Mouse (Mus musculus): Measurements from ENCODE around the gene Afg1l.

Gene Afg1l

DNA sequence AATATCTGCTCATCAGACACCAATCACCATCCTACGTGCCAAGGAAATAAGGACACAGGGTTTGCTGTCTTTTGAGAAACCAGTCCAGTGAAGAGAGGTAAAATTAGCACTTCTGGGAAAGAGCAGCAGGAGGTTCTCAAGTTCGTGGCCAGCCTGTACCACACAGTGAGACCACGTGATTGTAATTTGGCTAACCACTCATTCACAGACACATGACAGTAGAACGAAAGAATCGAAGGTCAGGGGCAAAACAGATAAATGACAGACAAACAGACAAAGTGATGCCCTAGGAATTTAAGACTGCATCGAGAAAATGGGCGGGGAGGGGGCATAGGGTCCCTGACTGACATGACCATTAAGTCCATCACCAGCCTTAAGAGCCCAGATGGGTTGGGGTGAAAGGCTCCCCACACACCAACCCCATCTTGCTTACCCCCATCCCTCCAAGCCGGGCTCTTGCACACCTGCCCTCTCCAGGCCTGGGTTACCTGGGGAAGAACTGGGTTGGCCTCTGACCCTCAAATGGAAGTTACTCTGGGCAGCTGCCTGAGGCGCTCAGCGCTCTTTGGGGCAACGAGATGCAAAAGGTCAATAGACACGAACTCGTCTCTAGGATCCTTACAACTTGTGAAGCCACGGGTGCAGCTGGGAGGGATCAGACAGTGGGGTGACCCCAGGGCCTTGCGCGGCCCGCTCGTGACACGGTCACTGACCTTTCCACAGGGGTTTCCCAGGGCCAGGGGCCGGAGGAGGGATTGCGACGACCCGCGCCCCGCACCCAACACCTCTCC, 620 bp downstream of the Afg1l start:
- peak; percentile 33 for DNase-seq (ENCODE audit: low spot score)

DNA sequence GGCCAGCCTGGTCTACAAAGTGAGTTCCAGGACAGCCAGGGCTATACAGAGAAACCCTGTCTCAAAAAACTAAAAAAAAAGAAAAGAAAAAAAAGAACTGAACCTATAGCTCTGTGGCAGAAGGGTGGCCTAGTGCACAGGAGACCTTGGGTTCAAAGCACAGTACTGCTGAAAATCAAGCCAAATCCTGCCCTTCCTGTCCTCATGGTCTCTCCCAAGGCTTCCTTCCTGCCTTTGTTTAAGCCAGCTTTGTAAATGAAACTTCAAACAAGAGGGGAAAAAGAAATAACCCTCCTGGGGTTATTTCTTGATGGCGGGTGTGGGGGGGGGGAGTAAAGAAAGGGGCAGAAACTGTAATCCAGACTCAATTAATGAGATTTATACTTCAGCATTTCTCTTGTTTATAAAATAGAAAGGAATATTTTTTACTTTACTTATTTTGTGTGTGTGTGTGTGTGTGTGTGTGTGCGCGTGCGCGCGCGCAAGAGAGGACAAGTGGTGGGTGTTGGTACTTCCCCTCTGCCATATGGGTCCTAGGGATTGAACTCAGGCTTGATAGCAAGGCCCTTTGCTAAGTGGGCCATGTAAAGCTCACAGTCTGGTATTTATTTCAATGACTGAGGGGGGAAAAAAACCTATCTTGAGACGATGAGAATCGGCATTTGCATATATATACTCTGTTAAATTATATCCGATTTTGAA, 1.4 kb downstream of the Afg1l start:
- DNase-seq (ENCODE audit: low spot score): no peak

DNA sequence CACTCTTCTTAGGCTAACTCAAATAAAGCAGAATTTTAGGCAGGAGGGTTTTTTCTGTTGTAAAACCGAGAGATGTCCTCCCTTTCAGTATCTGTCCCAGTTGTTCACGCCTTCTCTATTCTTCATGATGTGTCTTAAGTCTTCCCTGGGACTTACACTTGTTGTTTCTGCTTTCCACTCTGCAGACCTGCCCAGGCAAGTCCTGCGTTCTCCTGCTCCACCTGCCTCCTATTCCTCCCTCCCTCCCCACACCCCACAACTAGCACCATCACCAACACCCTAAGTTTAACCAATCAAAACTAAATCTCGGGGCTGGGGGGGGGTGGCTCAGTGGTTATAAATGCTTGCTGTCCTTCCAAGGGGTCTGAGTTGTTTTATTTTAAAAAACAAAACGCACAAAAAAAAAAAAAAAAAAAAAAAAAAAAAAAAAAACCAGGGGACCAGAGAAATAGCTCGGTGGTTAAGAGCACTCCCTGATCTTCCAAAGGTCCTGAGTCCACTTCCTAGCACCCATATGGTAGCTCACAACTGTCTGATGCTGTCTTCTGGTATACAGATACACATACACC, 3.3 kb downstream of the Afg1l start:
- no peak for DNase-seq (ENCODE audit: low spot score)

DNA sequence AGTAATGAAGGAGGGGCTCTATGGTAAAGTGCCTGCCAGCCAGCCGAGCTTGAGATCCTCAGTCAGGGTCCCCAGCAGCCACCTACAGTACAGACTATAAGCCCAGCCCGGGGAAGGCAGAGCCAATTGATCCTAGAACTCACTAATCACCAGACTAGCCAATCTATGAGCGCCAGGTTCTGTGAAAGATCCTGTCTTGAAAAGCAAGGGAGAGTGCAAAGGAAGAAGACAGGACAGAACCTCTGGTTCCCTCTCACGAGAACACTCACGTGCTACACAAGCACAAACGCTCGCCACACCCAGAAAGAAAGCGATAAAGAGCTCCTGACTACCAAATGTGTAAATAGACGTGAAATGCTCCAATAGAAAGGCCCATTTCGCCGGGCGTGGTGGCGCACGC, 13.6 kb downstream of the Afg1l start:
- DNase-seq (ENCODE audit: low spot score): no peak

DNA sequence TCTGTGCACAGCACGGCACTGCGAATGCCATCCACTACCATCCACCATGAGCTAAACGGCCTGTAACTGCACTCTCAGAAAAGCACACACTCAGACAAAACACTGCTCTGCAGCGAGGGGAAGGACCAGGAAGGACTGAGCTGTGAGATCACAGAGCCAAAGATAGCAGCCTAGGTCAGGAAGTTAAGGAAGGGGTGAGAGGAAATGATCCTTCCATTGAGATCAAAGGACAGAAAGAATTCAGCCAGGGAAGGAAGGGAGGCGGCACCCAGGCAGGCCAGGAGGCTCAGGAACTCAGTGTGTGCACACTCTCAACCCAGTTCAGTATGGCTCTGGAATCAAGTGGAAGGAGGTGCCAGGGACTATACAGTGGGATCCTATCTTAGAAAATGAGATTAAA, 14.1 kb downstream of the Afg1l start:
- DNase-seq (ENCODE audit: low spot score): no peak

DNA sequence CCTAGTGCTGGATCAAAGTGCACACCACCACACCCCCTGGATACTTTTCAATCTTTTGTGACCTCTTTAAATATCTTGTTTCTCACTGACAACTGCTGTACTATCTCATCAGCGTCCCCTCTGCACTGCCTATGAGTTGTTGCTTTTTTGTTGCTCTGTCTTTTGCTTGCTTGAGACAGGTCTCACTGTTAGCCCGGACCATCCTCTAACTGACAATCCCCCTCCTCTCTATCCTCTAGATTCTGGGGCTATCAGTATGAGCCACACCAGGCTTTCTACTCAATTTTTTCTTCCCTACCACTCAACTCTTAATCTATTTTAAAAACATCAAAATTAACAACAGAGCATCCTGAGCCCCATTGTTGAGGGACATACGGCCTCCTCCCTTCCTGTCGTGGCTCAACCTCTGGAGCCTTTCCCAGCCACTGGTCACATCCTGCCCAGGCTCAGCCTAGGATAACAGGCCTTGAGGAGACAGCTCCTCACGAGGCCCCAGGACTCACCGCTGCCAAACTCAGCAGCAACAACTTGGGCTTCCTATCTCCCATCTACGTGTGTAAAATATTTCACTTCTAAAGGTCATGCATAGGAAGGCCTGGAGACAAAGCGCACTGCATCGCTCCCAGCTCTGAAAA, 20.7 kb downstream of the Afg1l start:
- DNase-seq (ENCODE audit: low spot score): peak; percentile 43

DNA sequence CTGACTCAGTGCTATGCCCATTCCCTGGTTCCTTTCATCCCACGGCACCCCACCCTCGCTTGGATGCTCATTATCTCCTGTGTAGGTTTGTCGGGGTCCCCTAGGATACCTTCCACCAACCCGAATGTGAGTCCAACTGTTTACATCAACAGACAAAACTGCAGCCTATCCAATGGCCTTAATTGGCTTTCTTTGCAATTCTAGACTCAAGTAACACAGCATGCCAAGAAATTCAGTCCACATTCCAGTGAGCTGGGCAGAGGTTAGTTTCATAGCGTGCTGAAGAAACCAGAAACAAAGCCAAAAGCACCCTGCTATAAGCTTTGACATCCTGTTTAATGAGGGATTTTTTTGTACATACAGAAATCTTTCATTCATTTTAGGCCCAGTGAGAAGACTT, 22.4 kb downstream of the Afg1l start:
- peak; percentile 67 for DNase-seq (ENCODE audit: low spot score)

DNA sequence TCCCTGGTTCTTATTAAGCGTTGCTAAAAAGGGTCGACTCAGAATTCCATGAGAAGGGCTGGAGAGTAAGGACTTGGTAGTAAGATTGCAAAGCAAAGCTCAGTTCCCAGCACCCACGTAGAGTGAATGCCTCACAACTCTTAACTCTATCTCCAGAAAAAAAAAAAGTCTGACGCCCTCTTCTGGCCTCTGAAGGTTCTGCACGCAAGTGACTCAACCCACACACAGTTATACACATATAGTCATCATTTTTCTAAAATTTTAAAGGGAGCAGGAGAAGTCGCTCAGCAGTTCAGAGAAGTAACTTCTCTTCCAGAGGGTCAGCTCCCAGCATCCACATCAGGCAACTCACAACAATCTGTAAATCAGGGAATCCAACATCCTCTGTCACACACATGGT, 23.7 kb downstream of the Afg1l start:
- no peak for DNase-seq (ENCODE audit: low spot score)

DNA sequence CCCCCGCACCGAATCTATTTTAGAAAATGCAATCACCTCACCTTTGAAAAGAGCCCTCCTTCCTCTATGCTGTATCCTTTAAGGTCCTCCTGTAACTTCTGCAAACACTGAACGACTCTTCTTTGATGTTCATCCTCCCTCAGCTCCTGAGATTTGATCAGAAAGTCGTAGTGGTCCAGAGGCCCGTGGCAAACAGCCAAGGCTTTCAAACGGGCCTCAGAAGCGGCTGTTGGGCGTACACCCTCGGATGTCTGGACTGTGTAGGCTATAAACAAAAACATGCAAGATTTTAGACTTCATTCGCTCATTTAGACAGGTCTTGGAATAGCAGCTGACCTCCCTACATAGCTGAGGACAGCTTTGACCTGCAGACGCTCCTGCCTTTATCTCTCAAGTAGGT, 24.1 kb downstream of the Afg1l start:
- DNase-seq (ENCODE audit: low spot score): no peak

DNA sequence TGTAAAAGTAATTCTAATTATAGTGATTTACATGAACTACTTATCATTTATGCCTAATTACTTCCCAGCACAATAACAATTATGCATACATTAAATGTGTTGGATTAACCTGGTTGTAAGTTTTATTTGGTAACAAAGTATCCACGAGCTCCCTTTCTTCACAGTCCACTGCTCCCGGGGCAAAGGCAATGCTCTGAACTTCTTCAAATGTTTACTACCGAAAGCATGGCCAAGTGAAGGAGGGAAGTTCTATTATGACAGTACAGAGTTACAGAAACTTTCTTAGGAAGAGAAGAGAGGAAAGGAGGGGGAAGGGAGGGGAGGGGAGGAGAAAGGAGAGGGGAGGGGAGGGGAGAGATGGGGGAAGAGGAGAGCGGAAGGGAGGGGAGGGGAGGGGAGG, 28.7 kb downstream of the Afg1l start:
- DNase-seq (ENCODE audit: low spot score): no peak

DNA sequence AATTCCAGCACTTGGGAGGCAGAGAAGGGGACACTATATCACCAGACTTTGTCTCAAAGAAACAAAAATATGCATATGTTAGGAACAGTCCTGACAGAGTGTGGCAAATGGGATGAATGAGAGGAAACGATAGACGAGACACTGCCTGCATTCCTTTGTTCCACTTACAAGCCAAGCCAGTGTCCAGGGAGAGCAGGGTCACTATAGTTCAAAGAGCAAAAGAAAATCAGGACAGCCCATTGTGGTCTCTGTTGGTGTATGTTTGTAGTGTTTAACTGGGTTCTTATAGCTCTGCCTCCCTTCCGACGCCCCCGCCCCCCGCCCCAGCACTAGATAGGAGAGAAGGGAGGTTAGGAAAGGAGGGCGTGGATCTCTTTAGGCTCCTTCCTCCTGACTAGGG, 30.0 kb downstream of the Afg1l start:
- DNase-seq (ENCODE audit: low spot score): peak; percentile 14

DNA sequence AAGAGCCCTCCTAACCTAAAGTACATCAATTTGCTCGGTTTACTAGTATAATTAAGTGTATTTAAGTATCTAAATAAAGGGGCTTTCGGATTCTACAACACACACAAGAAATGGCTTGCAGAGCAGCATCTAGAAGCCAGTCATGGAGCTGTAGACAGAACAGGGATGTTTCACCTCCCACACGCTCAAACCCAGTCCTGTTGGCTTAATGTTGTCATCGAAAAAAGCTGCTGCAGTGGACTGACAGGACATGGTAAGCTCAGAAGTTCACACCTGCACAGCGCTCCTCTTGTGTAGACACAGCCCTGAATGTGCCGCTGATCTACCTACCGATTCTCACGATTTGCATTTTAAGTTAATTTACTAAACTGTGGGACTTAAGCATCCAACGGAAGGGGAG, 32.2 kb downstream of the Afg1l start:
- no peak for DNase-seq (ENCODE audit: low spot score)

DNA sequence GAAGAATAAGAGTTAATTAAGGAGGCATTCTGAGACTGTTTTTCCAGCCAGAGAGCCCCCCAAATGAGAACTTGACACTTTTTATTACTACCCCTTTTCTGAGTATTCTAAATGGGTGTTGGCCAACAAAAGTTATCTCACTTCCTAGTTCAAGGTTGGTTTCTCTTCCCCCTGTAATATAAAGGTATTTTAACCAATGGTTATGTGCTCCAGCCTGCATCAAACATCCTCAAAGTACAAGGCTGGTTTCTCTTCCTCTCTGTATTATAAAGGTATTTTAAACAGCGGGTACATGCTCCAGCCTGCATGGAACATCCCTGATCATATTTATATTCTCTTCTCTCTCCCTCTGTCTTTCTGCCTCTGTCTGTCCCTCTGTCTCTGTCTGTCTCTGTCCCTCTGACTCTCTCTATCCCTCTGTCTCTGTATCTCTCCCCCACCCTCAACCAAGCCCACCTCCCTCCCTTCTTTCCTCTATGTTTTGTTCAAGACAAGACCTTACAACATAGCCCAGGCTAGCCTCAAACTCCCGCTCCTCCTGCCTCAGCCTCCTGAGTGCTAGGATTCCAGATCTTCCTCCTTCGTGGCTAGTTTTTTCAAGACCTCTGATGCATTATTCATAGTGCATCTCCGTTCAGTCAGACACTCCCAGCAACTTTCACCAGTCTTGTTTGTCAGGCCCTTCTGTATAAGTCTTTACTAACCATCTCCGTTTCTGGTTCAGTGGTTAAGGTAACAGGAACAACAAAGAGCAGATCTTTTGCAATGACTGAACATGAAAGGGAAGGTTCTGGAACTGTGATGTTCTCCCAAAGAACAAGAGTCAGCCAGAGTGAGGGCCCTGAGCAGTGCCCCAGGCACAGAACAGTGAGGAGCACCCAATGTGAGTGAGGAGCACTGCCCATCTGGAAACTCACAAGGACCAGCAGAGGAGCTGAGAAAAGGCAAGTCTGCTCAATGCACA, 41.2 kb downstream of the Afg1l start:
- no peak for DNase-seq (ENCODE audit: low spot score)

DNA sequence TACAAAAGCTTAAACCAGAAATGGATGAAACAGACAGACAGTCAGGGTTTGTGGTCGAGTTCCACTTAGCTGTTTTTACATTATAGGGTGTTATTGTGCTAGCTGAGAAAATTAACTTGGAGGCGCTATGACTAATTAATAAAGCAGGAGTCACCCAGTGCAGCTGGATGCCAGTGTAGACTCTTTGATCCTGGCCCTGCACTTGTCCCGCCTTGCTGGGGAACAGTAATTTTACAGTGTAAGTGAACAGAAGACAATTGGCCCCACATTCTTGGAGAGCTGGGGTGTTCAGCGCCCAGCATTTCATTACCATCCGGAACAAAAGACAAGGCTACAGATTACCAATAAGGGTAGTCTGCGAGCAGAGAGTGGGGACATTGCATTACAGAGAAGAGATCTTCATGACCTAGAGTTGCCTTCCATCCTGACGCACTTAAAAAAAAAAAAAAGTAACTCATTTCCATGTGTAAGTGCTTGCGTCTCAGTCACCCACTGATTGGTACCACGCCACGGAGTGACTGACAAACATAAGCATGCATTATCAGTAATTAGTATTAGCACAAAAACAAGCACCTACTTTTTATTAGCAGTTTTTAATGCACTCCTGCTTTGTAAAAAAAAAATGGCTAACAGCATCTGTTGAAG, 60.7 kb downstream of the Afg1l start:
- no peak for DNase-seq (ENCODE audit: low spot score)

DNA sequence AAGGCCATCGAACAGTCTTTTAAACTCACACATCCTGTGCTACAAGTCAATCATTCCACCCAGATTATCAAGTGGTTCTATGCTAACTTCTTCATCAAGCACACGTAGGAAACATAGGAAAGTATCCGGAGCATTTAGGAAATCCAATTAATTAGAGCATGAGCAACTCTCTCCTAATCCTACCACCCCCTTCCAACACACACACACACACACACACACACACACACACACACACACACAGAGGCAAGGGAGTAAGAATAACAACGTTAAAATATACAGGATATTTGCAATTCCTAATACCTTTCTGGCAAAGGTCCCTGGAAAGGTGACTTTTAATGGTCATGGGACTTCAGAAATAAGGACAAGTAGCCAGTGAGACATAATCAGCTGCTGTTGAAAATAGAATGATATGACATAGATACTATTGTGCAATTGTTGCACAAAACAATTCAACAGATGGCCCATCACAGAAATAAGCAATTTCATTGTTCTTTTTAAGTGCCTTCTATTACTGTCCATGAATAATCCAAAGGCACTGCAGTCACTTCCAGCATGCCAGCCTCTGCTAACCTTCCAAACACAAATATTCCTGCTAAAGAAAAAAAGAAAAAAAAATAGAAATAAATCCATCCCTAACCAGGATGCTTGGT, 62.4 kb downstream of the Afg1l start:
- no peak for DNase-seq (ENCODE audit: low spot score)

DNA sequence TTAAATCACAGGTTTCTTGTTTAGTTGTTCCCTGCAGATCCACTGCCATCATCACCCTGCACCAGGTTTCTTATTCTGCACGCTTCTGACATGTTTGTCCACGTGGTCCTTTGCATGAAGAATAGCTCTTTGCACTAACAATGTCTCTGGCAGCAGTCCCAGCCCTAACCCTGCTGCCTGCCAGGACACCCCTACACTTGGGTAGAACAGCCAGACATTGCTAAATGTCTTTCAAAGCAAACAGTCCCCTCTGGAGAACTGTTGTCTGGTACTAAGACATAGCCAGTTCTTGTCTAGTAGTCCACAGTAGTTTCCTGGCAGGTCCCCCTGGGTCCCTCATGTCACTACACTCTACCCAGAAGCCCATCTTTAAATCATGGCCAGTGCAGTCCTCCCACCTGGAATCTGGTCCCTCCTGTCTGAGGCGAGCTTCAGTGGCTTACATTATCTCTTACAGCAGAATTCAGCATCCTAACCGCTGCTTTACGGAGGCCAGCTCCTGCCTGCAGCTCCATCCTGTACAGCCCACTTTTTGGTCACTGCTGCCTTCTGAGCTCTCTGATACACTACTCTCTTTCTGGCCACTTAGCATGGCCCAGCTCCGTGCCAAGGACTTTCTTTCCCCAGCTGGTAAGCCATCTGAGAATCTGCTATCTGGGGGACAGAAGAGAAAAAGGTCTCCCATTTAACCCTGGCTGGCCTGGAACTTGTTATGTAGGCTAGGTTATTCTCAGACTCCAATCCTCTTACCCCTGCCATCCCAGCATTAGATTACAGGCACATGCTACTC, 67.4 kb downstream of the Afg1l start:
- DNase-seq (ENCODE audit: low spot score): peak; percentile 34

DNA sequence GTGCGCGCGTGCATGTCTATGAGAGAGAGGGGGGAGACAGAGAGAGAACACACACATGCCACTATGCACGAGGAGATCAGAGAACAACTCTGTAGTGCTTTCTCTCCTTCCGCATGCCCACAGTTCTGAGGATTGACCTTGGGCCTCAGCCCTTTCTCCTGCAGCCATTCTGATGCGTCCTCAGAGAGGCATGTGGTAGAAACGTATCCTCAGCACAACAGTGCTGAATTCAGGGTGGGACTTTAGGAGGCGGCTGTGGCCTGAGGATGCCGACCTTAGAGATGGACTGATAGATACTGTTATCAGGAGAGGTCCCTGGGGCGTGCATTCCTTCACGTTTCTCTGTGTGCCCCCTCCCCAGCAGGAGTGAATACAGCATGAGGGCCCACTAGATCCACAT, 87.9 kb downstream of the Afg1l start:
- DNase-seq (ENCODE audit: low spot score): no peak

DNA sequence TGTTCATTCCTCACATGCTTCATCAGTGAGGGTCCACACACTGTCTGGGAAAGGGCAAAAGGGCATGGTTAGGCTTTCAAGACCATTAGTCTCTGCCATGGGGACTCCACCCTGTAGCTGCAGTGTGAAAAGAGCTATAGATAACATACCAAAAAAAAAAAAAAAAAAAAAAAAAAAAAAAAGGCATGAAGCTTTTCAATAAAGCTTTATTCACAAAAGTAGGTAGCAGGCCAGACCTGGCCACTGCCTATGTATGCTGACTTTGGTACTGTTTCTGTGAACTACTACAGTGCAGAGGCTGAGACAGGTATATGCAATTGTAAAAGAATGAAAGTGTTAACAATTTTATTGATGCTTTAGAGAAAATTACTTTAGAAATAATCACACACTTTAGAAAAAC, 90.2 kb downstream of the Afg1l start:
- no peak for DNase-seq (ENCODE audit: low spot score)

DNA sequence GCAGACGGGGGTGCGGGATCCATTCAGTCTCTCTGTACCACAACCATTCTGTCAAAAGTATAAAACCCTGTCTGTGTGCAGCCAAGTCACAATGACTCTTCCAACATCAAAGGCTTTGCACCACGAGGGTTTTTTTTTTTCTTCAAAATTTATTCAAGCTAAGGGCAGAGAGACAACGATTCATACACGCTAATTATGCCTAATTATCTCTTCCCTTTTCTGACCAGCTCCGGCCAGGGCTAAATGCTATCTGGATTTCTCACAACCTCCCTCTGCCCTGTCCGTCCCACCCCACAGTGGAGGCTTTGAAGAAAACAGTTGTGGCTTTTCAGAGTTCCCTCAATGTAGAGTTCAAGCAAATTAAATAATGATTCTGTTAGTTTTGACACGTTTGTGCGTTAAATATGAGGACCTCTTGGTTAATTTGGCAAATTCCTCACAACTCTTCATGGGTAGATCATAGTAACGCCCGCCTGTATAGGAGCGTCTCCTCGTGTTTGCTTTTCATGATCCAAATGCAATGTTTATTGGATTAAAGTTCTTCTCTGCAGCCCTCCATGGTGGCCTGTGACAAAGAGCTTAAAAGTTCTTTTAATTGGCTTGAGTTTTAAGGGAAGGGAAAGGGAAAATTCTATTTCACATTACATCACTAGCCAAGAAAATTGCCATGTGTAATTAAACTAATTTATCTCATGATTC, 93.3 kb downstream of the Afg1l start:
- DNase-seq (ENCODE audit: low spot score): no peak

All from adipocyte (in vitro differentiated cells).